Mouse (Mus musculus): Measurements from ENCODE around the gene Haspin. TPM values are rescaled to one million over a fixed set of nuclear protein-coding genes. Genes with fewer than 3 reads are reported as not detected.

Gene Haspin
- total RNA-seq, 2 experiments from 2014 or later = 0.81 to 1.3 TPM

- intact Hi-C loops (cut with DNase I) = no loop called here
- DNase-seq = no peak
These were observed 45.2 kb downstream of the Haspin start for GRCm38 (mm10) chr11:73092877-73093276.

- no peak for DNase-seq
- intact Hi-C loops (cut with DNase I) = no loop called here
These were observed 46.0 kb downstream of the Haspin start for GRCm38 (mm10) chr11:73092057-73092456.

- DNase-seq = no peak
- intact Hi-C loops (cut with DNase I) = no loop called here
These were observed 47.3 kb downstream of the Haspin start for GRCm38 (mm10) chr11:73090826-73091225.

- DNase-seq = no peak
- intact Hi-C loops (cut with DNase I) = no loop called here
These were observed 47.8 kb downstream of the Haspin start, which contains the start of gene Itgae for GRCm38 (mm10) chr11:73090283-73090682. TSS of gene Itgae (plus strand) at chr11:73090583.

- no peak for DNase-seq
- intact Hi-C loops (cut with DNase I) = no loop called here
These were observed 50.2 kb downstream of the Haspin start for GRCm38 (mm10) chr11:73087700-73088480.

Other genes starting within 250 kb of the Haspin start
- gene Atp2a3, start 177.1 kb downstream of the Haspin start, total RNA-seq (2021) = 10 to 100 TPM; 18.4 to 19.3 TPM
- 1 to 10 TPM in 1 of 2 experiments, under 1 TPM in 1; 0.60 to 1.0 TPM for gene P2rx1, start 139.2 kb downstream of the Haspin start, total RNA-seq (2021)
- 1 to 10 TPM; 1.4 to 1.8 TPM for gene Camkk1, start 119.3 kb downstream of the Haspin start, total RNA-seq (2021)
- gene Ncbp3, start 90.5 kb downstream of the Haspin start, total RNA-seq (2021) = 1 to 10 TPM; 7.6 to 7.8 TPM
- gene Itgae, start 47.7 kb downstream of the Haspin start, total RNA-seq (2021) = under 1 TPM in 1 of 2 experiments, not detected in 1; 0.20 TPM
- 1 to 10 TPM; 6.9 to 7.7 TPM for gene P2rx5, start 22.1 kb upstream of the Haspin start, total RNA-seq (2021)
- 10 to 100 TPM; 72.4 to 75.5 TPM for gene Emc6, start 38.7 kb upstream of the Haspin start, total RNA-seq (2021)
- 10 to 100 TPM; 55.3 to 62.3 TPM for gene Tax1bp3, start 38.8 kb upstream of the Haspin start, total RNA-seq (2021)
- 10 to 100 TPM; 11.3 to 11.7 TPM for gene Ctns, start 60.7 kb upstream of the Haspin start, total RNA-seq (2021)
- gene Shpk, start 61.2 kb upstream of the Haspin start, total RNA-seq (2021) = 1 to 10 TPM; 1.2 to 1.5 TPM
- gene Trpv1, start 96.0 kb upstream of the Haspin start, total RNA-seq (2021) = under 1 TPM in 1 of 2 experiments, not detected in 1; 0.12 TPM
- under 1 TPM; 0.10 TPM for gene Trpv3, start 129.1 kb upstream of the Haspin start, total RNA-seq (2021)
- gene Aspa, start 191.3 kb upstream of the Haspin start, total RNA-seq (2021) = 1 to 10 TPM in 1 of 2 experiments, under 1 TPM in 1; 0.76 to 1.2 TPM
- not detected for gene Gm49340, start 191.4 kb upstream of the Haspin start, total RNA-seq (2021)
- not detected for gene Spata22, start 191.4 kb upstream of the Haspin start, total RNA-seq (2021)
- gene Olfr20, start 212.5 kb upstream of the Haspin start, total RNA-seq (2021) = not detected
- not detected for gene Olfr376, start 233.0 kb upstream of the Haspin start, total RNA-seq (2021)

All from heart, postnatal 14 days (tissue).